Mouse (Mus musculus): ENCODE measurements around the gene 2900026A02Rik. TPM values are rescaled to one million over a fixed set of nuclear protein-coding genes. Genes with fewer than 3 reads are reported as not detected.
A peak's percentile ranks its signal among the peaks of the same experiment; 100 is the strongest.

2900026A02Rik gene
- polyA plus RNA-seq, 1 experiment from 2014 or later, result 2.2 TPM

DNA sequence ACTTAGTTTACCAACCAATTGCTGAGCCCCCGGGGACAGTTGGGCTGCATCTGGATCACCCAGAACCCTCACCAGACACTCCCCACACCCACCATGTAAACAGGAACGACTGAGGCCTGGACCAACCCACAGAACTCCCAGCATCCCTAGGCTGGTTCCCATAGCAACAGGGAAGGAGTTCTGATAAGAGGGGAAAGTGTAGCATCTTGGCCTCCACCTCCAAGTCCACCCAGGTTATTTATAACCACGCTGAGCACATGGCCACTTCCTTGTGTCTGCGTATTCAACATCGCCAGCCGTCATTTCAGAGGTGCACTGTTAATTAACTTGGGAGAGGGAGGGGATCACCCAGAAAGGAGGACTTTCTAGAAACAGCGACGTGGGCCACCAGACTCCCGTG lies 75.9 kb downstream of the 2900026A02Rik start:
- no peak overlapping the region for H3K4me2 ChIP-seq
- H3K9ac ChIP-seq (ENCODE audit: low read depth, low read length), result no peak overlapping the region
- no peak overlapping the region for H3K27ac ChIP-seq (ENCODE audit: low read depth, low read length)
- no peaks in the 10 kb centered on the region for H3K36me3 ChIP-seq (ENCODE audit: control insufficient read depth, insufficient read depth, low read length)
- DNase-seq (ENCODE audit: low spot score) (no peak), ATAC-seq (replicated peaks; ENCODE audit: low FRiP score) (no peak)
- 64% methylated on average over 9 of the region's 9 CpGs for WGBS
- peaks cover 23% of the 10 kb centered on the region for H3K4me1 ChIP-seq (replicated peaks; ENCODE audit: control insufficient read depth, insufficient read depth, low read length)
- no peak overlapping the region for H3K4me3 ChIP-seq (ENCODE audit: low read depth, low read length)
- no peaks in the 10 kb centered on the region for H3K9me3 ChIP-seq (ENCODE audit: control insufficient read depth, low read length)
- no peaks in the 10 kb centered on the region for H3K27me3 ChIP-seq (replicated peaks; ENCODE audit: control insufficient read depth, insufficient read depth, low read length)

DNA sequence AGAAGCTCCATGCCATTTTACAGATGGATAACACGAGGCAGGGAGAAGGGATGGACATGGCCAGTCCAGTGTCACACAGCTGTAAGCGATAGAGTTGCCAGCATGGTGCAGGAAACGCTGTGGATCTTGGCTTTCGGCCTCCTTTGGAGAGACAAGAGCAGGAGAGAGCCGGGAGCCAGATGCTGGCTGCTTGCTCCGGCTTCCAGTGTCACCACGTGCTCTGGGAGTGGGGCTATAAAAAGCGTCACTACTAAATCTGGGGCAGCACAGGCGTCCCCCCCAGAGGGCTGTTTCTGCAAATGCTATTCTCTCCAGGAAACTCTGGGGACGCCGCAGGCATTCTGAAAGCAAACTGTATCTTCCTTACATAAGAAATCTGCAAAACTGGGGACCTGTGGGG lies 78.5 kb downstream of the 2900026A02Rik start:
- Histone ChIP-seq H3K36me3 (ENCODE audit: control insufficient read depth, insufficient read depth, low read length) (no peaks in the 10 kb centered on the region), H3K4me1 (replicated peaks; ENCODE audit: control insufficient read depth, insufficient read depth, low read length) (peaks cover 30% of the 10 kb centered on the region), H3K9ac (ENCODE audit: low read depth, low read length) (no peak overlapping the region), H3K27me3 (replicated peaks; ENCODE audit: control insufficient read depth, insufficient read depth, low read length) (peaks cover 7% of the 10 kb centered on the region), H3K9me3 (ENCODE audit: control insufficient read depth, low read length) (no peaks in the 10 kb centered on the region), H3K4me3 (ENCODE audit: low read depth, low read length) (no peak overlapping the region), H3K4me2 (no peak overlapping the region), H3K27ac (ENCODE audit: low read depth, low read length) (no peak overlapping the region)
- ATAC-seq (replicated peaks; ENCODE audit: low FRiP score), result no peak
- 65% methylated on average over 11 of the region's 11 CpGs for WGBS
- DNase-seq (ENCODE audit: low spot score), result no peak

DNA sequence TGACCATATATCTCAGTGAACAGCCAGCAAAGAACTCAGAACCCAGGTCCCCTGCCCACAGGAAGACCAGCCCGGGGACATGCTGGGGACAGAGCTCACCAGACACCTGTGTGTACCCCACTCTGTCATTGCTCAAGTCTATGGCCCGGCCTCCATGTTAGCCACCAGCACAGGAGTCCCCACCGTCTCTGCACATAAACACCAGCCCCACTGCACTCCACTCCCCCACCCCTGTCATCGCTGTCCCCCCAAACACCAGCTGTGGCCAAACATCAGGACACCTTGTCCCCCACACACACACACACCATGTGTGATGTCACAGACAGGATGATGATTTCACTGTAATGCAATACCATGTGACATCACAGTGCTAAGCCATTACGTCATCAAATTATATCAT lies 79.0 kb downstream of the 2900026A02Rik start:
- peaks cover 12% of the 10 kb centered on the region for H3K27me3 ChIP-seq (replicated peaks; ENCODE audit: control insufficient read depth, insufficient read depth, low read length)
- H3K9me3 ChIP-seq (ENCODE audit: control insufficient read depth, low read length), result no peaks in the 10 kb centered on the region
- H3K4me1 ChIP-seq (replicated peaks; ENCODE audit: control insufficient read depth, insufficient read depth, low read length), result peaks cover 34% of the 10 kb centered on the region
- H3K9ac ChIP-seq (ENCODE audit: low read depth, low read length), result no peak overlapping the region
- H3K4me2 ChIP-seq, result no peak overlapping the region
- WGBS, result 85% methylated on average over 5 of the region's 5 CpGs
- no peak for ATAC-seq (replicated peaks; ENCODE audit: low FRiP score)
- H3K27ac ChIP-seq (ENCODE audit: low read depth, low read length), result no peak overlapping the region
- no peak overlapping the region for H3K4me3 ChIP-seq (ENCODE audit: low read depth, low read length)
- H3K36me3 ChIP-seq (ENCODE audit: control insufficient read depth, insufficient read depth, low read length), result no peaks in the 10 kb centered on the region
- DNase-seq (ENCODE audit: low spot score), result no peak

- Histone ChIP-seq H3K9me3 (ENCODE audit: control insufficient read depth, low read length) (no peaks in the 10 kb centered on the region), H3K9ac (ENCODE audit: low read depth, low read length) (no peak overlapping the region), H3K4me1 (replicated peaks; ENCODE audit: control insufficient read depth, insufficient read depth, low read length) (peaks cover 41% of the 10 kb centered on the region), H3K36me3 (ENCODE audit: control insufficient read depth, insufficient read depth, low read length) (no peaks in the 10 kb centered on the region), H3K27me3 (replicated peaks; ENCODE audit: control insufficient read depth, insufficient read depth, low read length) (peaks cover 12% of the 10 kb centered on the region), H3K4me3 (ENCODE audit: low read depth, low read length) (no peak overlapping the region), H3K4me2 (no peak overlapping the region), H3K27ac (ENCODE audit: low read depth, low read length) (no peak overlapping the region)
- ATAC-seq (replicated peaks; ENCODE audit: low FRiP score) (no peak), DNase-seq (ENCODE audit: low spot score) (no peak)
- 92% methylated on average over 5 of the region's 5 CpGs for WGBS
These were observed 80.2 kb downstream of the 2900026A02Rik start for GRCm38 (mm10) chr5:113140872-113141271.

- Histone ChIP-seq H3K4me3 (ENCODE audit: low read depth, low read length) (no peak overlapping the region), H3K9ac (ENCODE audit: low read depth, low read length) (no peak overlapping the region), H3K4me1 (replicated peaks; ENCODE audit: control insufficient read depth, insufficient read depth, low read length) (peaks cover 41% of the 10 kb centered on the region), H3K4me2 (no peak overlapping the region), H3K9me3 (ENCODE audit: control insufficient read depth, low read length) (no peaks in the 10 kb centered on the region), H3K27me3 (replicated peaks; ENCODE audit: control insufficient read depth, insufficient read depth, low read length) (peaks cover 12% of the 10 kb centered on the region), H3K27ac (ENCODE audit: low read depth, low read length) (no peak overlapping the region), H3K36me3 (ENCODE audit: control insufficient read depth, insufficient read depth, low read length) (no peaks in the 10 kb centered on the region)
- DNase-seq (ENCODE audit: low spot score) (no peak), ATAC-seq (replicated peaks; ENCODE audit: low FRiP score) (no peak)
- WGBS, result 85% methylated on average over 3 of the region's 3 CpGs
These were observed 81.0 kb downstream of the 2900026A02Rik start for GRCm38 (mm10) chr5:113140051-113140450.

- no peaks in the 10 kb centered on the region for H3K9me3 ChIP-seq (ENCODE audit: control insufficient read depth, low read length)
- peaks cover 41% of the 10 kb centered on the region for H3K4me1 ChIP-seq (replicated peaks; ENCODE audit: control insufficient read depth, insufficient read depth, low read length)
- H3K4me2 ChIP-seq, result peak overlapping the region; percentile 95
- H3K4me3 ChIP-seq (ENCODE audit: low read depth, low read length), result peak overlapping the region; percentile 61
- H3K9ac ChIP-seq (ENCODE audit: low read depth, low read length), result no peak overlapping the region; the same call in 1 of the 2 replicates
- H3K36me3 ChIP-seq (ENCODE audit: control insufficient read depth, insufficient read depth, low read length), result no peaks in the 10 kb centered on the region
- H3K27me3 ChIP-seq (replicated peaks; ENCODE audit: control insufficient read depth, insufficient read depth, low read length), result peaks cover 12% of the 10 kb centered on the region
- H3K27ac ChIP-seq (ENCODE audit: low read depth, low read length), result 0 out of 2 replicates have a peak overlapping the region, but pooled peaks have one; percentile 34
- DNase-seq (ENCODE audit: low spot score), result no peak
- ATAC-seq (replicated peaks; ENCODE audit: low FRiP score), result no peak; the same call in 1 of the 2 replicates
- 63% methylated on average over 7 of the region's 7 CpGs for whole genome bisulfite sequencing
These were observed 81.8 kb downstream of the 2900026A02Rik start for GRCm38 (mm10) chr5:113139064-113139726.

GRCm38 (mm10) chr5:113138319-113139063 lies 82.5 kb downstream of the 2900026A02Rik start:
- Histone ChIP-seq H3K36me3 (ENCODE audit: control insufficient read depth, insufficient read depth, low read length) (no peaks in the 10 kb centered on the region), H3K4me2 (peak overlapping the region; percentile 95), H3K27me3 (replicated peaks; ENCODE audit: control insufficient read depth, insufficient read depth, low read length) (peaks cover 12% of the 10 kb centered on the region), H3K4me1 (replicated peaks; ENCODE audit: control insufficient read depth, insufficient read depth, low read length) (peaks cover 41% of the 10 kb centered on the region), H3K9me3 (ENCODE audit: control insufficient read depth, low read length) (no peaks in the 10 kb centered on the region), H3K27ac (ENCODE audit: low read depth, low read length) (peak overlapping the region; percentile 34; the same call in 1 of the 2 replicates), H3K4me3 (ENCODE audit: low read depth, low read length) (peak overlapping the region; percentile 61), H3K9ac (ENCODE audit: low read depth, low read length) (peak overlapping the region; percentile 67)
- ATAC-seq (replicated peaks; ENCODE audit: low FRiP score) (peak; percentile 46), DNase-seq (ENCODE audit: low spot score) (peak; percentile 69)
- under 1% methylated on average over 43 of the region's 43 CpGs for WGBS

GRCm38 (mm10) chr5:113137691-113138318 lies 83.2 kb downstream of the 2900026A02Rik start:
- H3K4me2 ChIP-seq, result peak overlapping the region; percentile 95
- H3K36me3 ChIP-seq (ENCODE audit: control insufficient read depth, insufficient read depth, low read length), result no peaks in the 10 kb centered on the region
- peaks cover 46% of the 10 kb centered on the region for H3K4me1 ChIP-seq (replicated peaks; ENCODE audit: control insufficient read depth, insufficient read depth, low read length)
- WGBS, result 12% methylated on average over 36 of the region's 36 CpGs
- H3K27ac ChIP-seq (ENCODE audit: low read depth, low read length), result no peak overlapping the region
- no peaks in the 10 kb centered on the region for H3K9me3 ChIP-seq (ENCODE audit: control insufficient read depth, low read length)
- peak overlapping the region; percentile 61 for H3K4me3 ChIP-seq (ENCODE audit: low read depth, low read length)
- H3K27me3 ChIP-seq (replicated peaks; ENCODE audit: control insufficient read depth, insufficient read depth, low read length), result peaks cover 12% of the 10 kb centered on the region
- DNase-seq (ENCODE audit: low spot score) (no peak), ATAC-seq (replicated peaks; ENCODE audit: low FRiP score) (0 out of 2 replicates have a peak, but pooled peaks have one; percentile 7)
- H3K9ac ChIP-seq (ENCODE audit: low read depth, low read length), result peak overlapping the region; percentile 67

Data from liver, embryonic 11.5 days (tissue).